Mouse (Mus musculus) lung, postnatal 0 days (tissue): Measurements from ENCODE around the gene Slc13a2.

Experiments
- CTCF ChIP-seq: IDR thresholded peaks from 2 replicates; pipeline ENCODE4 v1.5.1; 2016; ENCODE audit warnings: antibody characterized with exemption, mild to moderate bottlenecking
- EP300 ChIP-seq: IDR thresholded peaks from 2 replicates; pipeline ENCODE4 v1.6.1; 2016; ENCODE audit warnings: antibody characterized with exemption, mild to moderate bottlenecking, control low read depth

DNA sequence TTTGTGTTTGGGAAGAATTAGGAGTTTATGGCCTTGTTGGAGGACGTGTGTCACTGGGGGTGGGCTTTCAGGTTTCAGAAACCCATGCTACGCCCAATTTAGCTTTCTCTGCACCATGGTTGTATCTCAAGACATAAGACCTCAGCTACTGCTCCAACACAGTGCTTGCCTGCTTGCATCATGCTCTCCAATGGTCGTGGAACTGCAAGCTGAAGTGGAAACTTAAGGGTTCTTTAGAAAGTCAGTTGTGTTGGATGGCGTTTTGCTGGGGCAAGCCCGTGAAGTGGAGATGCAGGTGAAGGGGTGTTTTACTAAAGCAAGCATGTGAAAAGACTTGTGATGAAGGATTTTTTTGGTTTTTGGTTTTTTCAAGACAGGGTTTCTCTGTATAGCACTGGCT lies 21.1 kb upstream of the Slc13a2 start:
- no peak for TF ChIP-seq CTCF
- TF ChIP-seq EP300, result no peak
